Mouse (Mus musculus) layer of hippocampus, adult 9-10 months (tissue): ENCODE measurements around the gene Gm44973.
"Not testable (repeated sequence)": the region's sequence is repeated elsewhere in the genome, so short reads cannot be mapped to it uniquely, and the experiment has no call there.

Source experiments
- DNase-seq: peaks from one replicate; pipeline ENCODE4 v3.0.0; 2022; ENCODE audit warnings: low spot score

Gm44973 gene

DNA sequence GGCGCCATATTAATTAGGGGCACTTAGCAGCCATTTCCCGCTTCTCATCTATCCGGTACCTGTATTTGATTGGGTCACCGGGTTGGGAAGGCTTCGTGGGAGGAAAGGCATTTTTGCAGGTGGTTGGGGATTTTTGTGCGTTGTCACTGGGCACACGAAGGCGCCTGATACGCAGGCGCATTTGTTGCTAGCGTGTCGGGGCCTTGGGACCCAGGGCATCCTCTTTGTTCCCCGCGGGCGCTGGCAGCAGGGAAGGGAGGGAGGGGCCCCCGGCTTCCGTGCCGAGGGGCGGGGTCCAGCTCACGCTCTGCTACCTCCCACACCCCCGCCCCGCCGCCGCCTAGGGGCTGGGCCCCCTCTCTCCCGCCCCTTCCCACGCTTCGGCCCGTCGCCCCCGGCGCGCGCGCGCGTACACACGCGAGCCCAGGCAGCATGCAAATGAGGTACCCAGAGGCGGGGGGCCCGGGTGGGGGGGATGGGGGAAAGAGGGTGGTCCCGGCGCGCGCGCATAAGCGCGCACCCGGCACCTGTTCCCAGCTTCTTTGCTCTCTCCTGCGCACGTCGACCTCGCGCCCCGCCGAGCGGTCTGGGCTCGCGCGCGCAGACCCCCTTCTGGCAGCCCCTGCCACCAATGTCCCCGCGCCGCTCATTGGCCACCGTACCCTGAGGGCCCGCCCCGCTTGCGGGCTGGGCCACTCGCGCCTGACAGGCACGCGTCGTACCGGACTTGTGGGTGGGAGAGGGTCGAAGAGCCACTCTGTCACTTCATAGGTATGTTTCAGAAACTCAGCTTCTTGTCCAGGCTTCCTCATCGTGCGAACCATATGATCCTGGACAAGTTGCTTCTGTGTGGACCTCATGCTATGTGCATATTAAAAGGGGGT is at the start of gene Gm44973:
TSS of gene Gm44973 (plus strand) at position 379 of the 884 bp plus-strand sequence.
- DNase-seq: peak; percentile 95

DNA sequence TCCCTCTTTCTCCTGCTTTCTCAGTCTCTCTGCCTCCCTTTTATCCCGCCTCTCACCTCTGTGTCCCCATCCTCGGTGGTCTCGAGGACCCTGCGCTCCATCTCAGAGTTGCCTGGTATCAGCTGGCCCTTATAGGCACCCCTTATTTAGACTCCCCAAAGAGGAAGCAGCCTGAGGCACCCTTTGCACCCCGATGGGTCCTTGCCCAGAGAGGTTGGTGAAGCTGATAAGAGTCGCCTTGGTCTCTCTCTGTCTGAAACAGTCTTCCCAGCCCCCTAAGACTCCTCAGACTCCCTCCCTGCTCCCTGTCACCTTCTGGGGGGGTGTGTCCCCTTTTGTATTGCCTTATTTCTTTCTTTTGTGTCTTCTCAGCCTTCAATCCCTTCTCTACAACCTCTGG is 44.2 kb upstream of the Gm44973 start, which contains the start of gene Sbk3:
TSS of gene Sbk3 (minus strand) at position 101 of the 400 bp plus-strand sequence.
- no peak for DNase-seq

DNA sequence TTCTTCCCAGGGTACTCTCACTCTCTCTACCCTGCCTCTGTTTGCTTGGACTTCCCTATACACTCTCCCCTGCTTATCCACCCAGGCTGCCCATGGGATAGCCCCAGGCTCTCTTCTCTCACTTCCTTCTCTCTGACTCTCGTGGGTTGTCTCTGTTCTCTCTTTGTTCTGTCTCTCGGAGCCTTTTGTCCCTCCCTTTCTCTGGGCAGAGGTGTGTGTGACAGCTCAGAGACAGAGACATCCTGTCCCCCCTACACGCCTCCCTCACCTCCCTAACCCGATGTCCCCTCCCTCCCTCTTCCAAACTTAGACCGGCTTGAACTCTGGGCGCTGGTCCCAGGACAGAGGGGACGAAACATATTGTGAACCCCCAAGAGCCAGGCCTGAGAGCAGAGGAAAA is 43.6 kb upstream of the Gm44973 start:
- no peak for DNase-seq

DNA sequence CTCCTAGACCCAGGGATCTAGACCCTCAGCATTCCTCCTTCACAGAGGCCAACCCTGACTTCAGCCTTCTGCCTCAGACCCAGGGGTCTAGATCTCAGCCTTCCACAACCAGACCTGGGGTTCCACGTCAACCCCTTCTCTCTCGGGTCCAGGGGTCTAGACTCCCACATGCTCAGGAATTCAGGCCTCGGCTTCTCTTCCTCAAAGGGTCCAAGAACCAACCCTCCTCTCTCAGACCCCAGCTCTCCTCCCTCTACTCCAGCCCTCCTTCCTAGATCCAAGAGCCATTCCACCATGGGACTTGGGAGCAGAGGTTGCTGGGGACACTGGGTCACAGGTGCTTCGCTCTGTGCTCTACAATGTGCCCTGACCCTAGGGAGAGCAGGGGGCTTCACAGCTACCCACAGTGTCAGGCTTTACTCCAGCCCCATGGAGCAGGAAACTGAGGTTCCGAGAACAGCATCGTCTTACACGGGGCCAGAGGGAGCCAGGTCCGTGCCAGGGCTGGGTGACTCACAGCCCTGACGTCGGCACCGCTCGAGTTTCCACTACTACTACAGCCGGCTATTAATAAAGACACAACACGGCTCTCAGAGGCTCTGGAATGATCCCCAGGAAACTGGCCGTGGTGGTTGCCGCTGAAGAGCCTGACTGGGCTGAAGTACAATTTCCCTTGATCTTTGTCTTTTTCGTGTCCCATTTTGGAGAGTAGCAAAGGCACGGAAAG is 42.8 kb upstream of the Gm44973 start:
- no peak for DNase-seq

DNA sequence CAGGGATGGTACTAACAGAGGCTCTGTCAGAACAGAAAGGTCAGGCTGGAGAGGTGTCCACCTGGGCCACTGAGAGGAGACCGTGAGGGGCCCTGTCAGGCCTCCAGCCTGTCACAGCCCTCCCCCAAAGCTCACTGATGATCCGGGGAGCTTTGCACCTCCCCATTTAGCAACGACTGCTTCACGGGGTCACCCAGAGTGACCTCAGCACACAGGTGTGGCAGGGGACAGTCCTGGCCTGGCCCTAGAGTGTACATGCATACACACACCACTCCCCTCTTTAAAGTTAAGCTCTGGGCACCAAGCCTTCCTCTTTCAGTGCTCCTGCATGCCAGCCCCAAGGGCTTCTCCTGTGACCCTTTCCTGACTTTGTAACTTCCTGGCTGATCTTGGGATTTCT is 39.8 kb upstream of the Gm44973 start:
- no peak for DNase-seq

DNA sequence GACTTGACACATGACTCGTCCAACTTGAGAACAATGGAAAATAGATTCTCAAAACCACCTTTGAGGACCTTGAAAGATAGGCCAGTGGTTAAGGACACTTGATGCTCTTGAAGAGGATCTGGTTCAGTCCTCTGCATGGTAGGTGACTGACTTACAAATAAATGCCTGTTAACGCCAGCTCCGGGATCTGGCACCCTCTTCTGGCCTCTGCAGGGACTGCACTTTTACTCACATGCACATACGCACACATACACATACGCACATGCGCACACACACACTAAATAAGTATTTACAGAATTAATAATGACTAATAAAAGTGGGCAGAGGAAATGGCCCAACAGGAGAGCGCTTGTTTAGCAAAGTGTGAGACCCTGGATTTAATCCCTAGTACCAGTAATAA is 38.5 kb upstream of the Gm44973 start:
- DNase-seq: no peak

DNA sequence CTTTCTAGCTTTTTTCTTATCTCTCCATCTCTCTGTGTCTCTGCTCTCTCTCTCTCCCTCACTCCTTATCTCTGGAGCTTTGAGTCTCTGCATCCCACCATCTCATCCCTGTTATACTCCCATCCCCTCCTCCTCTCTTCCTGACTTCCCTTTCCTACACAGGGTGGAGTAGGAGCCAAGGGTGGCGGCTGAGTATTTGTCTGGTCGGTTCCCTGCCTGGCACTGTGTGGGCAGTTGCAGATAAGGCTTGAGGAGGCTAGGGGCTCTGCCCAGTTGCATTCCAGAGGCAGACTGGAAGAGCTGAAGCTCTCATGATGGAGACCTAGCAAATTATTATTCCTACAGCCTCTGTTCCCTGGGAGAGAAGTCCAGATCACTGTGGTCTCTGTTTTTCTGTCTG is 27.0 kb upstream of the Gm44973 start:
- DNase-seq: no peak

DNA sequence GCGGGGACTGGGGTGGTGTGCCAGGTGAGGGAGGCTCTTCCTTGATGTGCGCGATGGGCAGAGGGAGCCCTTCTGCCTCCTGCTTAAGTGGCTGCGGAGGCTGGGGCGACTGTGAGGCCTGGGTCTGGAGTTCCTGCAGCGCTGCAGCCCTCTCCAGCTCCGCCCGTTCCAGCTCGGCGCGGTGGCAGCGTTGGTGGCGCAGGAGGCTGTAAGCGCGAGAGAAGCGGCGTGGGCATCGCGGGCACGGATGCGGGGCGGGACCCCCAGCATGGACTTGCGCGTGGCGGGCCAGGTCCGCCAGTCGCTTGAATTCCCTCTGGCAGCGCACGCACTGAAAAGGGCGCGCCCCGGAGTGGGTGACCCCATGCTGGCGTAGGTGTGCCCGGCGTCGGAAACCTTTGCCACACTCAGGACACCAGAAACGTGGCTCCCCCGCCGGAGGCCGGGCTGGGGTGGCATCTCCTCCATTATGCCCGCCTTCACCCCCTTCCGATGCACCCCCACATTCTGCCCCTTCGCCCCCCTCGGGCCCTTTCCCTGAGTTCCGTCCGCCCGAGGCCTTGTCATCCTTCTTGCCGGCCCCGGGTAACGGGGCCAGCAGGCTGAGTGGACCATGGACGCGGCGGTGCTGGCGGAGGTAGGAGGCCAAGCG is 21.8 kb upstream of the Gm44973 start:
- DNase-seq: no peak

DNA sequence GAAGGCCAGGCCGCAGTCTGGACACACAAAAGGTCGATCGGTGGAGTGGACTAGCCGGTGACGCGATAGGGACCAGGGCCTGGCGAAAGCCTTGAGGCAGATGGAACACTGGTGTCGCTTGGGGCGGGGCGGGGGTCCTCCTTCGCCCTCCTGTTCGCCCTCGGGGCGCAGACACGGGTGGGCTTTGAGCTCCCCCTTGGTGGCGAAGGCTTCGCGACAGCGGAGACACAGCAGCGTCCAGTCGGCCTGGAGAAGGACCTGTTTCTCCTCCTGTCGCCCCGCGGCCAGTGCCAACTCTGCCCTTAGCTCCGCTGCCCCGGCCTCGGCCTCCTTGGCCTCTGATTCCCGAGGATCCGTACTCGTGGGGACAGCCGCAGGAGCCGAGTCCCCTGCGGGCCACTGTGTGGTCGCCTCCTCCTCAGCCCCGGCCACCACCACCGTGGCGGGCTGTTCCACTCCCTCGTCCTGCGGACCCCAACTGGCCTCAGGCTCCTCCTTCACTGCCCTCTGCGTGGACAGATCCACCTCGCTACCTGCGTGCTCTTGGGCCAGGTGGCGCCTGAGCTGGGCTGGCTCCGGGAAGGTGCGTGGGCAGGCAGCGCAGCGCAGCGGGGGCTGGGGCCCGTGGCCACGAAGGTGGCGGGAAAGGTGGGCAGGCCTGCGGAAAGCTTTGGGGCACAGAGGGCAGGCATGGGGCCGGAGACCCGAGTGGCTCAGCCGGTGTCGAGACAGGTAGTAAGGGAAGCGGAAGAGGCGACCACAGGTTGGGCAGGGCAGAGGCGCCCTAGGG is 21.1 kb upstream of the Gm44973 start:
- no peak for DNase-seq

DNA sequence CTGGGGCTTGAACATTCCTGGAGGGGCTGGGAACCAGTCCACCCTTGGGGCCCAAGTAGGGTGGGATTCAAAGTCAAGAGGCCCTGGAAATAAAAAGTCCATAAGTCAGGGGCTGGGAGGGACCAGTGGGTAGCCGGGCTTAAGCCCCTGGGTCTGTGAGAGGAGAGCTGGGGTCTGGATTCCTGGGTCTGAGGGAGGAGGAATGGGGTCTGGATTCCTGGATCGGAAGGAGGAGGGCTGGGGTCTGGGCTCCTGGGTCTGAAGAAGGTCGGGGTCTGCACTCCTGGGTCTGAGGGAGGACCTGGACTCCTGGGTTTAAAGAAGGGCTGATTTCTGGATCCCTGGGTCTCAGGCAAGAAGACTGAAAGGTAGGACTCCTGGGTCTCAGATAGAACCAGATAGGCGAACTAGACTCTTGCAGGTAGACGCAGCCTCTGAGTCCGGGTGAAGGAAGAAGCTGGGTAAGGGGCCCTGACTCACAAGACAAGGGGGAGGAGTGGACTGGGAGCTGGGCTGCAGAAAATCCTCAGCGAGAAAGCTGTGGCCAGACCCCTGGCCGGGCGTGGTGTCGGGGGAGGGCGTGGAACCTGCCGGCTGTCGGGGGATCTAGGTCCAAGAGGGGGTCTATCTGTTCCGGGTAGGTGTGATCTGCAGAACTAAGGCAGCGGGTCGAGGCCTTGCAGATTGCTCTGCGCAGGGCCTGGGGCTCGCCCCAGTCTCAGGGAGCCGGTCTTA is 19.9 kb upstream of the Gm44973 start:
- DNase-seq: no peak

DNA sequence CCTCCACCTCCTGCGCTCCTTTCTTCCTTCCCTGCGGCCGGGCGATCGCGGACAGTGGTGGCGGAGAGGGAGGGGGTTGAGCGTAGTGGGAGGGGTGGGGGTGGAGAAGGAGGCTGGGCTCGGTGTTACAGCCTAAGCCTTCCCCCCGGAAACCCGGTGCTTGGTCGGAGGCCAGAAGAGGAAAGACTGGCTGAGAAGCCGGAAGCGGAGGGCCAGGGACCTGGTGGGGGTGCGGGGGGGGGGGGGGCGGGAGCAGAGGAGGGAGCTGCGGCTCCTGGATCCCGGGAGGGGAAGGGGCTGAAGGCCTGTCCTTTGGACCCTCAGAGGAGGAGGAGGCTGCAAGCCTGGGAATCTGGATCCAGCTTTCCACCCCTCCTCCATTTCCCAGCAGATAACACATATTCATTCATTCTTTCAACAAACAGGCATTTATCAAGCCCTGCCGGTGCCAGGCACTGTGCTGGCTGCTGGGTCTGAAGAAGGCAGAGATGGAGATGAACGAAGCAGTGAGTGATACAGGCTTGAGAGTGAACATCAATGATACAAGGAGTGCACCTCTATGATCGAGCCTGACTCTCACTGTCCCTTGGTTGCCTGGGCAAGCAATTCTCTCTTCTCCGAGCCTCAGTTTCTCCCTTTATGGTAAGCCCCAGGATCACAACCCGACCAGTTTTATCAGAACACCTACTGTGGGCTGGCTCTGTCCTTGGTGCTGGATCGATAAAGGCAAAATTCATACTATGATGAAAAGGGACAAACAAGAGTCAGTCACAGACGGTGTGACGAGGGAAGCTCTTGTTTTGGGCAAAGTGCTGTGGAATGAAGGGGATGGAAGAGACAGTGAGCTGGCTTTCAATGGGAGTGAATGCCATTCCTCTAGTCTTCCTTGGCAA is 19.0 kb upstream of the Gm44973 start, which contains the start of gene Zfp579:
TSS of gene Zfp579 (minus strand) at position 156 of the 893 bp plus-strand sequence.
- peak; percentile 87 for DNase-seq

DNA sequence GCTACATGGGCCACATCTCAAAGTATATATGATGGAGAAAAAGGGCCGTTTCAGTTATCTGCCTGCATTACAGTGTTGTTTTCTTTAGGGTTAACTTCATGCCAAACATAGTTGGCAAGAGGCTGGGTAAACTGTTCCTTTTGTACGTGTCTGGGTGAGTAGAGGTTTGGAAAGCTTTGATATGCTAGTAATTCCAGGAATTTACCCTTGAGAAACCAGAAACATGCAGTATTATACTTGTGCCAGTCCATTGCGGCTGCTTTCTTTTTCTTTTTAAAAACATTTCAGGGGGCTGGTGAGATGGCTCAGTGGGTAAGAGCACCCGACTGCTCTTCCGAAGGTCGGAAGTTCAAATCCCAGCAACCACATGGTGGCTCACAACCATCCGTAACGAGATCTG is 18.4 kb upstream of the Gm44973 start:
- DNase-seq: no peak

DNA sequence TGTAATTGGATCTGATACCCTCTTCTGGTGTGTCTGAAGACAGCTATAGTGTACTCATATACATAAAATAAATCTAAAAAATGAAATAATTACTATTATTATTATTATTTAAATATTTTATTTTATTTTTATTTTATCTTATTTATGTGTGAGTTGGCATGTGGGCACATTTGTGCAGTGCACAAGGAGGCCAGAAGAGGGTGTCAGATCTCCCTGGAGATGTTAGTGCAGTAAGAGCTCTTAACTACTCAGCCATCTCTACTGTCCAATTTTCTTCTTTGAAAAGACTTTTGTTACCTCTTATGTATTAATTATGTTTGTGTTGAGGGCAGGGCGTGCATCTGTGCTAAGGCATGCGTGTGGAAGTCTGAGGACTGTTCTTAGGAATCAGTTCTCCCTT is 15.4 kb upstream of the Gm44973 start:
- DNase-seq: no peak

DNA sequence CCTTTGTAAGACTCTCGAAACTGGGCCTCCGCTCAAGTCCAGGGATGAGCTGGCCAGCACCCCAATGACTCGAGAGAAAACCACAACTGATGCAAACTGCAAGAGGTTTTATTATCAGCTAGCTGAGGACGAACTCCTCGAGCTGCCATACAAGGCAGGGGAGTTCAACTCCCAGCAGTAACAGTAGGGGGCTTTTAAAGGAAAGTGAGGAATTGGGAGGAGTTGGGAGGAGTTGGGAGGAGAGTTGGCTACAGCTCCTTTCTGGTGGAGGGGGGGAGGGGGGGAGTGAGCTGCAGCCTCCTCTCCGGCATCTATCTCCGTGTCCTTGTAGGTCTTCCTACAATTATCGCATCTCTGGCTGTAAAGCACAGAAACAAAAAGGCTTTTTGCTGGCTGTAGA is 12.4 kb upstream of the Gm44973 start:
- DNase-seq: not testable (repeated sequence)

DNA sequence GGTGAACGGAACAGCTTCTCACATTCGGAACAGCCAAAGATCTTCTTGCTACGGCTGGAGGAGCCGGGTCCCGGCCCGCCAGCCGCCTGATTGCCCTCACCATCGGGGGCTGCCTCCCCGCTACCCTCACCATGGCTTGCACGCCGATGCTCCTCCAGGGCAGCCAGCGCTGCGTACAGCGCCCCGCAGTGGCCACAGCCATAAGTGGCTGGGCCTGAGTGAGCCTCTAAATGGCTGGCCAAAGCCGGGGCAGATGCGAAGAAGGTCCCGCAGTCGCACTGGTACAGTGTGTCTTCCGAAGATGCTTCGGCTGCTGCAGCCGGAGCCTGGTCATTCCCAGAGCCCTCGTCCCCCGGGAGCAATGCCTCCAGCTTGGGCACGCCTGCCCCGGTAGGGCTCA is 7.1 kb upstream of the Gm44973 start:
- no peak for DNase-seq

DNA sequence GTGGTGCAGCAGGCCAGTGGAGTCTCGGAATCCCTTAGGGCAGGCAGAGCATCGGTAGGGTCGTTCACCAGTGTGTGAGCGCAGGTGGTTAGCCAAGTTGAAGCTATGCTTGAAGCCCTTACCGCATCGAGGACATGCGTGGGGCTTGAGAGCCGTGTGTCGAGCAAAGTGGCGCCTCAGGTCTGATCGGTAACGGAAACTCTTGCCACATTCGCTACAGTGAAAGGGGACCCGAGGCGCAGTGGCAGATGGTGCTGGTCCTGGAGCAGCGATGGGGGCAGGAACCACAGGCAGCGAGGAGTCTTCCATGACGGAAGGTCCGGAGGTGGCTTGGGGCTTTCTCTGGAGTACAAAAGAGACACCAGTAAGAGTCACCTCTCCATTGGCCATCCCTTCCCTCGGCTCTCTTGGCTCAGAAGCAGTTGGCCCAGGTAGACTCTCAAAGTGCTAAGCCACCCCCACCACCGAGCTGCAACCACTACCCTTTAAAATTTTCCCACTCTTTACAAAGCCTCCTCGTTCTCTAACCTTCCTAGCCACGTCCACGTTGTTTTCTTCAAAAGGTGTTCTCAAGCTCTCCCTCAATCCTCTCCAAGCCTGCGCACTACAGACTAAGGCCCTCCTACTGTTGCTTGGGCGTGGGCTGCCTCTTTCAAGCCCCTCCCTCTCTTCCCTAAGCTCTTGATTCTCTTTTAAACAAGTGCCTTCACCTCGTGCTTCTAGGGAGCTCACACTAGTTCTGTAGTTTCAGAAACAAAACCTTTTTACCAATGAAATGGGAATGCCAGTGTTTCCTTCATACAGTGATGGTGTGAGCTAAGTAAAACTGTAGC is 2.4 kb upstream of the Gm44973 start:
- DNase-seq: no peak

DNA sequence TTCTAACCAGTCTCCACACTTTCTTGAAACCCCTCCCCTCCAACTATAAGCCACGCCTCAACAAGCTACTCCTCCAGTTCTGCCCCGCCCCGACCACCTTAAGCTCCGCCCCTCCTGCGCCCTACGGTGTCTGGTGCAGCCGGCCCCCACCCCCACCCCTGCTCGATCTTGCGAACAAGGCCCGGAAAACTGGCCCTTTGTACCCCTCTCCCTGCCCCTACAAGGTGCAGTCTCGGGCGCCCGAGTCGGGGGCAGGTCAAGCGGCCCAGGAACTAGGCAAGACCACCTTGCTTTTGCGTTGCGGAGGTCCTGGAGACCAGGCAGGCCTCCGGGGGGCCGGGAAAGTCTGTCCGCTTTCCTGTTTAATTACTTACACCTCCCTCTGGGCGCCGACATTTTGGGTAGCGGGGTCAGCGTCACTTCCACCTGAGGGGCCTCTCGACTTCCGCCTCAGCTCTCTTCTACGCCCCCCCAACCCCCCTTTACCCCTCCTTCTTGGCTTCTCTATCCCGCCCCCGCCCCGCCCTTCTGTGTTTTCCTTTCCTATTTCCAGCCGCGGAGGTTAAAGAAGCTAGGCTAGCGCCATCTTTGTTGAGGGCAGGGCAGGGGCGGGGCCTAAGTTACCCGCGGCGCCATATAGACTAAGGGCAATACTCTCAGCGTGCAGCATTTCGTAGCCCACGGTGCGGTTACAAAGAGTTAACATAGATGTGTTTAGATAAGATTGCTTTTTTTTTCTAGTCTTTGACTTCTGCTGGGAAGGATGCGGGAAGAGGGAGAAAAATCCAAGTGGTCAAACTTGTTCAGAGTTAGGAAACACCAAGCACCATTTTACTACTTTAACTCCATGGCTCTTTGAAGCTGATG is 812 bp upstream of the Gm44973 start, which contains the start of the genes Zfp524 and Fiz1:
TSS of gene Zfp524 (plus strand) at position 165 of the 867 bp plus-strand sequence.
TSS of gene Fiz1 (minus strand) at position 447 of the 867 bp plus-strand sequence.
- peak; percentile 98 for DNase-seq

DNA sequence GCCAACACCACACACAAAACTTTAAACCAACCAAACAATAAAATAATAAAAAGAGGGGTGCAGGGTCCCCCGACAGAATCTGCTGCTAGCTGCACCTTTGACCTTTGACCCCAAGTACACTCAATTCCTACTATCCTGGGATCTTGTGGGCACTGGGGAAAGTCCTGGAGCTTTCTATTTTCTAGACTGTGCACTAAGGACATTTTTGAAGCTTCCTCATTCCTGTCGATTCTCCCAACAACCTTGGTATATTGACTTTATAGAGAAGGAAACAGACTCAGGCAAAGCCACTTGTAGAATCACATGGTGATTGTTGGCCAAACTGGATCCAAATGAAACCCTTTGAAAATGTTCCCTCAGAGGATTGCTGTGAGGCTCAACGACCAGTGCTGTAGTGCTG is 761 bp downstream of the Gm44973 start:
- no peak for DNase-seq
